Mouse (Mus musculus) liver, adult 2 months (tissue): ENCODE data around the gene Ltf. TPM values are rescaled to one million over a fixed set of nuclear protein-coding genes. Genes with fewer than 3 reads are reported as not detected.

Experiments used
- DNase-seq: peaks from one replicate; pipeline ENCODE4 v3.0.0-alpha.2; 2011; ENCODE audit warnings: low read depth, low spot score; ENCODE audit errors: extremely low read depth
- H3K27ac ChIP-seq: fragments of 200-500 bp; replicated peaks from 2 replicates; pipeline ENCODE4 v1.5.1; 2012; ENCODE audit warnings: low read depth, mild to moderate bottlenecking, control low read depth, inconsistent platforms, low read length; ENCODE audit not compliant: insufficient read depth
- H3K27me3 ChIP-seq: fragments of 200-500 bp; 2 replicates; pipeline ENCODE4 v1.6.1; 2012; ENCODE audit warnings: mild to moderate bottlenecking, moderate library complexity, low read length, inconsistent platforms; ENCODE audit not compliant: control insufficient read depth, insufficient read depth
- H3K36me3 ChIP-seq: fragments of 200-500 bp; 2 replicates; pipeline ENCODE4 v1.6.1; 2012; ENCODE audit warnings: low read length, inconsistent platforms; ENCODE audit not compliant: control insufficient read depth, insufficient read depth
- H3K4me1 ChIP-seq: fragments of 200-500 bp; 2 replicates; pipeline ENCODE4 v1.6.1; 2011; ENCODE audit warnings: low read length; ENCODE audit not compliant: control insufficient read depth, insufficient read depth
- H3K4me3 ChIP-seq: fragments of 200-500 bp; 2 replicates; pipeline ENCODE4 v1.5.1; 2011; ENCODE audit warnings: low read depth, mild to moderate bottlenecking, control low read depth, low read length, moderate library complexity; ENCODE audit not compliant: insufficient read depth
- H3K79me2 ChIP-seq: fragments of 200-500 bp; 2 replicates; pipeline ENCODE4 v1.6.1; 2012; ENCODE audit warnings: inconsistent platforms, mild to moderate bottlenecking, low read length, moderate library complexity; ENCODE audit not compliant: control insufficient read depth, insufficient read depth
- H3K9ac ChIP-seq: fragments of 200-500 bp; 2 replicates; pipeline ENCODE4 v1.6.1; 2012; ENCODE audit warnings: low read depth, mild to moderate bottlenecking, control low read depth, inconsistent platforms, low read length
- CTCF ChIP-seq: fragments of 200-500 bp; IDR thresholded peaks from 2 replicates; pipeline ENCODE4 v1.5.1; 2011; ENCODE audit warnings: low read depth, low read length, control low read depth
- POLR2A ChIP-seq: fragments of 200-500 bp; IDR thresholded peaks from 2 replicates; pipeline ENCODE4 v1.6.1; 2011; ENCODE audit warnings: low read length, control low read depth; ENCODE audit not compliant: insufficient read depth; ENCODE audit errors: extremely low read depth
- WGBS: fragments of 180-500 bp; shearing (Covaris S2); methylation state at CpG from one replicate; pipeline ENCODE4 v1.1.7; 2018; 5-methylcytosine and 5-hydroxymethylcytosine counted together
- polyA plus RNA-seq: library from polyadenylated mRNA; depleted of rRNA; stranded (reverse); fragments of >200 nt; gene quantifications from 2 replicates; pipeline ENCODE4 v1.2.3, GENCODE M21; 2012
- total RNA-seq: library from RNA; depleted of rRNA; stranded (reverse); fragments of >200 nt; gene quantifications from 2 replicates; pipeline ENCODE4 v1.2.3, GENCODE M21; 2014

The Ltf gene
- total and polyA plus RNA-seq, 2 experiments: 0.12 to 0.37 TPM

- no peak overlapping the region for H3K9ac ChIP-seq
- no peak for DNase-seq
- H3K36me3 ChIP-seq: no peaks in the 10 kb centered on the region
- no peaks in the 10 kb centered on the region for H3K4me1 ChIP-seq
- no peaks in the 10 kb centered on the region for H3K79me2 ChIP-seq
- 80% methylated on average over 3 of the region's 3 CpGs for WGBS
- no peaks in the 10 kb centered on the region for H3K27me3 ChIP-seq
- no peak overlapping the region for H3K27ac ChIP-seq
- TF ChIP-seq CTCF: no peak
- no peak overlapping the region for H3K4me3 ChIP-seq
These were observed 9.3 kb upstream of the Ltf start for GRCm38 (mm10) chr9:111009763-111010162.

DNA sequence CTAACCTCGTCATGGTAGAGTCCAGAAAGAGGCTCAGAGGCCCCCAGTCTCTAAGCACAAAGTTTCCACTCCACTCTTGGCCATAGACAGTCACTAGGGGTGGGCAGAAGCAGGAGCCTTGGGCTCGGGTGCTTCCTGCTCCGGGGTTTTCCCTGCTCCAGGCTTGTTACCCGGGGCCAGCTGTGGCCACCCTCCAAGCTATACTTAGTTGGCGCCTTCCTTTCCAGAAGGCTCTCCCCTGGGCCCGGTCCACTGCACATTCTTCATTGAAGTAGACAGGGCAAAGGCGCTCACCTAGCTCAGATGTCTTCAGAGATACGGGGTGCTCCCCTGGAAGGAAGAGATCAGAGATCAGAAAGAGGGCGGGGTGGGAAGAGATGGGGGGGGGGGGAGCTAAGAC lies 7.5 kb upstream of the Ltf start:
- no peak overlapping the region for H3K4me3 ChIP-seq
- H3K9ac ChIP-seq: no peak overlapping the region
- no peaks in the 10 kb centered on the region for H3K4me1 ChIP-seq
- no peaks in the 10 kb centered on the region for H3K79me2 ChIP-seq
- no peaks in the 10 kb centered on the region for H3K36me3 ChIP-seq
- DNase-seq: no peak
- peak overlapping the region; percentile 19; the same call in 1 of the 2 replicates for H3K27ac ChIP-seq
- 71% methylated on average over 9 of the region's 9 CpGs for WGBS
- H3K27me3 ChIP-seq: no peaks in the 10 kb centered on the region
- TF ChIP-seq CTCF: no peak

DNA sequence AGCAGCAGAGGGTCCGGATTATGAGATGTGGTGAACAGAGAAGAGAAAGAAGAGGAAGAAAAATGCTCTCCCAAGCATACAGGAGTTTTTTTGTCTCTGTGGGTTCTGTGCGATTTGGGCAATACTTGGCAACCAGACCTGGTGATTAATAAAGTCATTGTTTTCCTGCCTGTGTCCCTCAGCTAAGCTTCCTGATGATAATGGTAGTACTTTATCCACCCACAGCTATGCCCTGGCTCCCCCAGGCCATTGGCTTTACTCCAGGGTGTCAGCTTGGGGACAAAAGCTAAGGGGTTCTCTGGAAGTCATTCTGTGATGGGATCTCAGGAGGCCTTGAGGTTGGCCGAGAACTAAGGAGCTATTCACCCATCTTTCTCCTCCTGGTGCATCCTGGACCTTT lies 7.0 kb upstream of the Ltf start:
- no peaks in the 10 kb centered on the region for H3K4me1 ChIP-seq
- no peaks in the 10 kb centered on the region for H3K36me3 ChIP-seq
- no peak for DNase-seq
- TF ChIP-seq CTCF: no peak
- no peak for TF ChIP-seq POLR2A
- 74% methylated on average over 3 of the region's 3 CpGs for WGBS
- H3K27me3 ChIP-seq: no peaks in the 10 kb centered on the region
- H3K4me3 ChIP-seq: no peak overlapping the region
- no peaks in the 10 kb centered on the region for H3K79me2 ChIP-seq
- no peak overlapping the region for H3K27ac ChIP-seq
- H3K9ac ChIP-seq: no peak overlapping the region

DNA sequence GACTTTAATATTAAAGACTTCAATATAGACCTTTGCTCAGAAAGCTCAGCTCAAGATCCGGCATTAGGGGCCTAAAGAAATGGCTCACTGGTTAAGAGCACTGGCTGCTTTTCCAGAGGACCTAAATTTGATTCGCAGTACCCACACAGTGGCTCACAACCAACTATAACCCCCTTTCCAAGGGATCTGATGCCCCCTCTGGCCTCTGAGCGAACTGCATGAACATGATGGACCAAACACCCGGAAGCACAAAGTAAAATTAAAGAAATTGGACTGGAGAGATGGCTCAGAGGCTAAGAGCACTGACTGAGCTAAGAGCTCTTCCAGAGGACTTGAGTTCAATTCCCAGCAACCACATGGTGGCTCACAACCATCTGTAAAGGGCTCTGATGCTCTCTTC lies 3.4 kb upstream of the Ltf start:
- 97% methylated on average over 4 of the region's 4 CpGs for WGBS
- H3K36me3 ChIP-seq: no peaks in the 10 kb centered on the region
- no peaks in the 10 kb centered on the region for H3K4me1 ChIP-seq
- H3K79me2 ChIP-seq: no peaks in the 10 kb centered on the region
- H3K27ac ChIP-seq: no peak overlapping the region
- DNase-seq: no peak
- no peaks in the 10 kb centered on the region for H3K27me3 ChIP-seq
- TF ChIP-seq CTCF: no peak
- TF ChIP-seq POLR2A: no peak
- H3K4me3 ChIP-seq: no peak overlapping the region
- H3K9ac ChIP-seq: no peak overlapping the region

- Histone ChIP-seq H3K9ac (no peak overlapping the region), H3K27ac (no peak overlapping the region), H3K79me2 (no peaks in the 10 kb centered on the region), H3K27me3 (no peaks in the 10 kb centered on the region), H3K36me3 (no peaks in the 10 kb centered on the region), H3K4me1 (no peaks in the 10 kb centered on the region), H3K4me3 (no peak overlapping the region)
- 86% methylated on average over 10 of the region's 10 CpGs for WGBS
- no peak for TF ChIP-seq POLR2A
- TF ChIP-seq CTCF: no peak
- DNase-seq: no peak
These were observed 7.7 kb downstream of the Ltf start for GRCm38 (mm10) chr9:111026791-111027190.

GRCm38 (mm10) chr9:111033717-111034116 lies 14.6 kb downstream of the Ltf start:
- WGBS: 87% methylated on average over 4 of the region's 4 CpGs
- H3K4me3 ChIP-seq: no peak overlapping the region
- H3K36me3 ChIP-seq: no peaks in the 10 kb centered on the region
- H3K27ac ChIP-seq: no peak overlapping the region
- no peak for DNase-seq
- no peaks in the 10 kb centered on the region for H3K27me3 ChIP-seq
- H3K79me2 ChIP-seq: no peaks in the 10 kb centered on the region
- no peaks in the 10 kb centered on the region for H3K4me1 ChIP-seq
- H3K9ac ChIP-seq: no peak overlapping the region
- TF ChIP-seq CTCF: no peak
